9 mouse cellular contexts compared by ENCODE assay signal in genomic region chr17:27643101-27643500, GRCm38 (mm10). TPM values are rescaled to one million over a fixed set of nuclear protein-coding genes. Genes with fewer than 3 reads are reported as not detected.
DNase-seq lines count a peak whose midpoint lies in the region; ATAC-seq lines count a peak whose summit lies in the region.
"Had no signal": no experiment of that assay in that cellular context is flagged by ENCODE, and none has a peak within 500 bp of the region (broad histone marks: within the 10 kb centered on the region; RNA-seq: fewer than 3 reads in every experiment).

No protein-coding gene starts in this region.

- 0 out of 2 replicates have a peak overlapping the region, but pooled peaks have one; percentile 49 for H3K27ac ChIP-seq in midbrain, embryonic 10.5 days (replicated peaks)
- no peak overlapping the region for H3K27ac ChIP-seq in midbrain, embryonic 11.5 days (ENCODE audit: low read depth, low read length)
- peak overlapping the region; percentile 81 for H3K27ac ChIP-seq in forebrain, embryonic 15.5 days (replicated peaks)
- 0 out of 2 replicates have a peak overlapping the region, but pooled peaks have one; percentile 46 for H3K27ac ChIP-seq in stomach, embryonic 15.5 days

- no peaks in the 10 kb centered on the region for H3K27me3 ChIP-seq in midbrain, embryonic 10.5 days (ENCODE audit: low read depth, poor library complexity, severe bottlenecking)
- H3K27me3 ChIP-seq in midbrain, embryonic 11.5 days (ENCODE audit: control insufficient read depth, insufficient read depth, low read length) = no peaks in the 10 kb centered on the region
- no peaks in the 10 kb centered on the region for H3K27me3 ChIP-seq in forebrain, embryonic 15.5 days
- no peaks in the 10 kb centered on the region for H3K27me3 ChIP-seq in stomach, embryonic 15.5 days (replicated peaks)

- H3K36me3 ChIP-seq in midbrain, embryonic 10.5 days = no peaks in the 10 kb centered on the region
- no peaks in the 10 kb centered on the region for H3K36me3 ChIP-seq in midbrain, embryonic 11.5 days (ENCODE audit: control insufficient read depth, insufficient read depth, low read length)
- H3K36me3 ChIP-seq in forebrain, embryonic 15.5 days = no peaks in the 10 kb centered on the region
- no peaks in the 10 kb centered on the region for H3K36me3 ChIP-seq in stomach, embryonic 15.5 days
- H3K36me3 ChIP-seq: heart, embryonic 13.5 days had no signal

- no peak overlapping the region for H3K4me2 ChIP-seq in midbrain, embryonic 11.5 days
- peak overlapping the region; percentile 19 for H3K4me2 ChIP-seq in forebrain, embryonic 15.5 days (replicated peaks)
- peak overlapping the region; percentile 5; the same call in 1 of the 2 replicates for H3K4me2 ChIP-seq in stomach, embryonic 15.5 days

- DNase-seq in midbrain, embryonic 10.5 days (ENCODE audit: low spot score) = no peak
- no peak for DNase-seq in midbrain, embryonic 11.5 days (ENCODE audit: low spot score, missing footprints)
- no peak for DNase-seq in Muller cell, postnatal 12 days (ENCODE audit: inconsistent ontology term)
- no peak for DNase-seq in kidney, postnatal 14 days

- no peak overlapping the region; the same call in 1 of the 2 replicates for H3K9ac ChIP-seq in midbrain, embryonic 11.5 days (ENCODE audit: low read length)
- no peak overlapping the region for H3K9ac ChIP-seq in forebrain, embryonic 15.5 days (replicated peaks)
- H3K9ac ChIP-seq in stomach, embryonic 15.5 days = no peak overlapping the region

- 53% methylated on average over 6 of the region's 6 CpGs for WGBS in midbrain, embryonic 10.5 days
- 62% methylated on average over 6 of the region's 6 CpGs for WGBS in midbrain, embryonic 11.5 days
- whole genome bisulfite sequencing in forebrain, embryonic 15.5 days = 40% methylated on average over 6 of the region's 6 CpGs
- WGBS in stomach, embryonic 15.5 days = 29% methylated on average over 6 of the region's 6 CpGs

- no peaks in the 10 kb centered on the region for H3K9me3 ChIP-seq in midbrain, embryonic 10.5 days (replicated peaks)
- H3K9me3 ChIP-seq in midbrain, embryonic 11.5 days (ENCODE audit: control insufficient read depth, low read length) = no peaks in the 10 kb centered on the region
- no peaks in the 10 kb centered on the region for H3K9me3 ChIP-seq in forebrain, embryonic 15.5 days
- no peaks in the 10 kb centered on the region for H3K9me3 ChIP-seq in stomach, embryonic 15.5 days
- H3K9me3 ChIP-seq: heart, embryonic 13.5 days had no signal

- no peak for ATAC-seq in midbrain, embryonic 11.5 days (ENCODE audit: low FRiP score)
- peak; percentile 58 for ATAC-seq in forebrain, embryonic 15.5 days (replicated peaks)
- peak; percentile 51 for ATAC-seq in megakaryocyte progenitor cell, adult 5-6 weeks (replicated peaks; ENCODE audit: poor library complexity)
- no peak for ATAC-seq in stomach, embryonic 15.5 days (ENCODE audit: insufficient read depth, low FRiP score, low read depth)

- no peak overlapping the region for H3K4me3 ChIP-seq in midbrain, embryonic 10.5 days
- H3K4me3 ChIP-seq in midbrain, embryonic 11.5 days (ENCODE audit: low read depth, low read length) = no peak overlapping the region
- H3K4me3 ChIP-seq in forebrain, embryonic 15.5 days = no peak overlapping the region
- H3K4me3 ChIP-seq in stomach, embryonic 15.5 days (replicated peaks) = no peak overlapping the region
- H3K4me3 ChIP-seq: heart, embryonic 13.5 days had no signal

- peaks cover 10% of the 10 kb centered on the region for H3K4me1 ChIP-seq in midbrain, embryonic 10.5 days
- H3K4me1 ChIP-seq in midbrain, embryonic 11.5 days (ENCODE audit: control insufficient read depth, insufficient read depth, low read length) = no peaks in the 10 kb centered on the region
- H3K4me1 ChIP-seq in forebrain, embryonic 15.5 days = peaks cover 14% of the 10 kb centered on the region
- peaks cover 12% of the 10 kb centered on the region; the same call in 1 of the 2 replicates for H3K4me1 ChIP-seq in stomach, embryonic 15.5 days

RNA-seq across cellular contexts. Expression of gene Rps10, which starts 6.6 kb away (rescaled TPM):
- polyA plus RNA-seq in midbrain, embryonic 10.5 days (2016; fragmentation: Nextera tagmentation; extraction: Ambion mirVana) = 731 and 876 TPM in 2 replicates
- 845 and 859 TPM in 2 replicates for polyA plus RNA-seq in midbrain, embryonic 11.5 days (2014; fragmentation: Nextera tagmentation; extraction: Ambion mirVana)
- polyA plus RNA-seq in forebrain, embryonic 15.5 days (2015; fragmentation: Nextera tagmentation; extraction: Ambion mirVana) = 578 and 580 TPM in 2 replicates
- total RNA-seq in megakaryocyte progenitor cell, adult 5-6 weeks (2015) = 2,101 and 2,175 TPM in 2 replicates
- 2,717 and 3,085 TPM in 2 replicates for total RNA-seq in megakaryocyte progenitor cell, adult 5-6 weeks (2017)
- 933 and 955 TPM in 2 replicates for polyA plus RNA-seq in stomach, embryonic 15.5 days (2015; fragmentation: Nextera tagmentation; extraction: Ambion mirVana)

RNA-seq across cellular contexts. Expression of gene RPS10-NUDT3, which starts 8.1 kb away (rescaled TPM):
- polyA plus RNA-seq in midbrain, embryonic 10.5 days (2016; fragmentation: Nextera tagmentation; extraction: Ambion mirVana) = not detected in 2 replicates
- not detected in 2 replicates for polyA plus RNA-seq in midbrain, embryonic 11.5 days (2014; fragmentation: Nextera tagmentation; extraction: Ambion mirVana)
- not detected in 2 replicates for polyA plus RNA-seq in forebrain, embryonic 15.5 days (2015; fragmentation: Nextera tagmentation; extraction: Ambion mirVana)
- total RNA-seq in megakaryocyte progenitor cell, adult 5-6 weeks (2015) = not detected in 2 replicates
- total RNA-seq in megakaryocyte progenitor cell, adult 5-6 weeks (2017) = not detected in 2 replicates
- not detected in 2 replicates for polyA plus RNA-seq in stomach, embryonic 15.5 days (2015; fragmentation: Nextera tagmentation; extraction: Ambion mirVana)
- total RNA-seq: left cerebral cortex, adult 18-20 months had no signal
- polyA plus RNA-seq: heart, embryonic 13.5 days had no signal

RNA-seq across cellular contexts. Expression of gene Pacsin1, which starts 12.2 kb away (rescaled TPM):
- polyA plus RNA-seq in midbrain, embryonic 10.5 days (2016; fragmentation: Nextera tagmentation; extraction: Ambion mirVana) = 3.1 and 3.3 TPM in 2 replicates
- polyA plus RNA-seq in midbrain, embryonic 11.5 days (2014; fragmentation: Nextera tagmentation; extraction: Ambion mirVana) = 3.1 and 4.5 TPM in 2 replicates
- polyA plus RNA-seq in forebrain, embryonic 15.5 days (2015; fragmentation: Nextera tagmentation; extraction: Ambion mirVana) = 31.9 and 32.1 TPM in 2 replicates
- not detected in 2 replicates for total RNA-seq in megakaryocyte progenitor cell, adult 5-6 weeks (2015)
- 0.47 TPM in 1 of 2 replicates, not detected in the other for total RNA-seq in megakaryocyte progenitor cell, adult 5-6 weeks (2017)
- polyA plus RNA-seq in stomach, embryonic 15.5 days (2015; fragmentation: Nextera tagmentation; extraction: Ambion mirVana) = 1.9 TPM in 2 replicates

RNA-seq across cellular contexts. Expression of gene Nudt3, which starts 19.8 kb away (rescaled TPM):
- 90.0 and 109 TPM in 2 replicates for polyA plus RNA-seq in midbrain, embryonic 10.5 days (2016; fragmentation: Nextera tagmentation; extraction: Ambion mirVana)
- polyA plus RNA-seq in midbrain, embryonic 11.5 days (2014; fragmentation: Nextera tagmentation; extraction: Ambion mirVana) = 44.5 and 46.0 TPM in 2 replicates
- polyA plus RNA-seq in forebrain, embryonic 15.5 days (2015; fragmentation: Nextera tagmentation; extraction: Ambion mirVana) = 273 and 295 TPM in 2 replicates
- total RNA-seq in megakaryocyte progenitor cell, adult 5-6 weeks (2015) = 70.9 and 74.6 TPM in 2 replicates
- total RNA-seq in megakaryocyte progenitor cell, adult 5-6 weeks (2017) = 171 and 186 TPM in 2 replicates
- polyA plus RNA-seq in stomach, embryonic 15.5 days (2015; fragmentation: Nextera tagmentation; extraction: Ambion mirVana) = 78.6 and 79.3 TPM in 2 replicates

Comparison
In these comparisons a context has a peak if more than half of its experiments do, and no peak if none do; other contexts are left out.
1. ATAC-seq: peak in forebrain, embryonic 15.5 days (single experiment) and megakaryocyte progenitor cell, adult 5-6 weeks (single experiment); none in midbrain, embryonic 11.5 days (single experiment) and stomach, embryonic 15.5 days (single experiment).